Mouse (Mus musculus) macrophage (primary cell): ENCODE measurements around the gene Olfr50. TPM values are rescaled to one million over a fixed set of nuclear protein-coding genes. Genes with fewer than 3 reads are reported as not detected.

ENCODE experiments used
- H3K27ac ChIP-seq: fragments of 350-480 bp; formaldehyde crosslinking; 2 replicates; pipeline ENCODE4 v1.9.0; 2021
- H3K36me3 ChIP-seq: fragments of 350-480 bp; formaldehyde crosslinking; 2 replicates; pipeline ENCODE4 v1.9.0; 2021; ENCODE audit errors: inconsistent target
- H3K4me3 ChIP-seq: fragments of 350-480 bp; formaldehyde crosslinking; 2 replicates; pipeline ENCODE4 v1.9.0; 2021; ENCODE audit errors: inconsistent target
- H3K79me2 ChIP-seq: fragments of 350-480 bp; formaldehyde crosslinking; 2 replicates; pipeline ENCODE4 v1.9.0; 2021; ENCODE audit errors: inconsistent target
- WGBS: methylation state at CpG from one replicate; pipeline ENCODE4 v1.1.7; 2026; ENCODE audit warnings: inconsistent platforms; ENCODE audit not compliant: missing documents; 5-methylcytosine and 5-hydroxymethylcytosine counted together
- polyA plus RNA-seq: library from polyadenylated mRNA; stranded (reverse); fragments of 250-400 nt; gene quantifications from 3 replicates; pipeline ENCODE4 v1.2.4, GENCODE M21; 2018; ENCODE audit warnings: inconsistent platforms
- total RNA-seq, 78 experiments: library from RNA; depleted of rRNA; stranded (reverse); fragments of 250-400 nt; gene quantifications; 1 replicate in 9 of 78; 2 replicates in 24 of 78; 3 replicates in 43 of 78; 4 replicates in 2 of 78; pipeline ENCODE4 v1.2.4; 2018; ENCODE audit warnings: inconsistent platforms in 56 of 78

Olfr50 gene
- total RNA-seq (2018; cell fraction: chromatin; rRNA removed), result not detected
- total RNA-seq (2018; cell fraction: cytosol; rRNA removed), result not detected
- total RNA-seq (2018; cell fraction: nucleus; rRNA removed), result not detected
- not detected in 3 replicates for polyA plus RNA-seq

GRCm38 (mm10) chr2:36790238-36790637 is at the start of gene Olfr50:
Olfr50 (plus strand) TSS chr2:36790538.
- WGBS, result 92% methylated on average over 2 of the region's 2 CpGs
- H3K27ac ChIP-seq, result no peak within 1 kb of the TSS
- H3K79me2 ChIP-seq, result no peaks in the 10 kb centered on the region
- no peaks in the 10 kb centered on the region for H3K36me3 ChIP-seq
- H3K4me3 ChIP-seq, result no peak within 1 kb of the TSS

DNA sequence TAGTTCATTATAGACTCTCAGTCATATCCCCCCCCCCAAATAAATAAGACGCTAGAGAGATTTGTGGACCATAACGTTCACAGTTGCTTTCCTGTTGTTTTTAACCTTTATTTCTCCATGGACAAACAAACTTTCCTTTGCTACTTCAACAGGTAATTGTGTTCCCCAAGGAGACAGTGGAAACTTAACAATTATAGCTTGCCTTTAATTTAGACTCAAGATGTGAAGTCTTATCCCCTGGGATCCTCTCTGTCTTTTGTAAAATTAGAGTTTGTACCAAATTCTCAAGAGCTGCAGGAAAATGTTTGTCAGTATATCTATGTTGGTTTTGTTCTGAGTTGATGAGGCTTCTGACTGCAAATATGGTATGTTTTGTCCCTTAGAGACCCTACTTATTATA is 6.4 kb upstream of the Olfr50 start, which contains the start of gene Olfr348:
TSS of gene Olfr348 (plus strand) at position 301 of the 400 bp plus-strand sequence.
- H3K27ac ChIP-seq, result no peak within 1 kb of the TSS
- no peak within 1 kb of the TSS for H3K4me3 ChIP-seq
- WGBS, result 90% methylated on average over 2 of the region's 2 CpGs
- no peaks in the 10 kb centered on the region for H3K79me2 ChIP-seq
- no peaks in the 10 kb centered on the region for H3K36me3 ChIP-seq

DNA sequence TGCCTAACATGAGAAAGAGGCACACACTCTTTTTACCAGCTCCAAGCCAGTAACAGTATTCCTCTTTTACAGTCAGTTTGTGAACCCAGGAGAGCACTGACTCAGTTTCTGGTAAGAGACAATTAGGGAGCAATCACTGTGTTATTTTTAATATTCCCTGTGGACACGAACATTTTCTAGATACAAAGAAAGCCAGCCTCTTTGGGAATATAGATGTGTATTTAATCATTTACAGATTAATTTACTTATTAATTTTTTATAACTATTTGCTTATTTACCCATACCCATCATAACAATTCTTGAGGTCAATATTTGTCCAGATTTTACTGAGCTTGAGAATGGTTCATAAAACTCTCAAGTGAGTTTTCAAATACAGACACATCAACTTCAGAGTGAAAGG is 26.6 kb downstream of the Olfr50 start, which contains the start of gene Olfr3:
TSS of gene Olfr3 (minus strand) at position 101 of the 400 bp plus-strand sequence.
- no peaks in the 10 kb centered on the region for H3K79me2 ChIP-seq
- WGBS, result 85% methylated on average over 1 of the region's 1 CpGs

DNA sequence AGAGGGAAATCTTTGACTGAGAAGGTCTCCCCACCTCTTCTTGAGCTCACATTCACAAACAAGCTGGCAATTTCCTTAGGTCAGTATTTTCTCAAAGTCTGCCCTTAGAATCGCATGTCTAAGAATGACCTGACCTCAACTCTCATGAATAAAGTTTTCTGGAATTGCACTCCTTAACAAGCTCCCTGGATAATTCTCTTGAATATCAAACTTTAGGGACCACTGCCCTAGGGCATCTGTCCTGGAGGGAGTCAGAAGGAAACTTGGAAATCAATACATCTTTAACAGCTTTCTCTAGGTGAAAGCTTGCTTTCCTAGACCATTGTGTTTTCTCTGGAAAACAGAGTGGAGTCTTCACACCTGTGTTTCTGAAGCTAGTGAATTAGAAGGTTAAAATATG is 55.7 kb downstream of the Olfr50 start, which contains the start of gene Olfr350:
TSS of gene Olfr350 (plus strand) at position 301 of the 400 bp plus-strand sequence.
- Histone ChIP-seq H3K27ac (no peak within 1 kb of the TSS), H3K79me2 (no peaks in the 10 kb centered on the region), H3K4me3 (no peak within 1 kb of the TSS), H3K36me3 (no peaks in the 10 kb centered on the region)
- 100% methylated on average over 1 of the region's 1 CpGs for WGBS

More for the DNA sequence above, 26.6 kb downstream of the Olfr50 start, which contains the start of gene Olfr3:
- Histone ChIP-seq H3K27ac (no peak within 1 kb of the TSS), H3K36me3 (no peaks in the 10 kb centered on the region), H3K4me3 (no peak within 1 kb of the TSS)

Other genes starting within 250 kb of the Olfr50 start
- gene Olfr344, start 223.9 kb upstream of the Olfr50 start, polyA plus RNA-seq, result not detected in 3 replicates
- not detected in 3 replicates for gene Olfr345, start 150.5 kb upstream of the Olfr50 start, polyA plus RNA-seq
- gene Olfr346, start 104.8 kb upstream of the Olfr50 start, polyA plus RNA-seq, result not detected in 3 replicates
- gene Olfr347, start 58.6 kb upstream of the Olfr50 start, polyA plus RNA-seq, result not detected in 3 replicates
- gene Olfr348, start 6.3 kb upstream of the Olfr50 start, polyA plus RNA-seq, result not detected in 3 replicates
- gene Olfr3, start 26.5 kb downstream of the Olfr50 start, polyA plus RNA-seq, result not detected in 3 replicates
- gene Olfr350, start 55.8 kb downstream of the Olfr50 start, polyA plus RNA-seq, result not detected in 3 replicates
- not detected in 3 replicates for gene Olfr351, start 72.1 kb downstream of the Olfr50 start, polyA plus RNA-seq
- gene Olfr352, start 77.9 kb downstream of the Olfr50 start, polyA plus RNA-seq, result not detected in 3 replicates
- gene Olfr353, start 102.4 kb downstream of the Olfr50 start, polyA plus RNA-seq, result not detected in 3 replicates
- not detected in 3 replicates for gene Olfr354, start 115.1 kb downstream of the Olfr50 start, polyA plus RNA-seq
- not detected in 3 replicates for gene Olfr355, start 138.4 kb downstream of the Olfr50 start, polyA plus RNA-seq
- gene Olfr356, start 146.6 kb downstream of the Olfr50 start, polyA plus RNA-seq, result not detected in 3 replicates
- not detected in 3 replicates for gene Olfr357, start 203.3 kb downstream of the Olfr50 start, polyA plus RNA-seq
- gene Olfr358, start 218.8 kb downstream of the Olfr50 start, polyA plus RNA-seq, result not detected in 3 replicates